Mouse (Mus musculus) forelimb bud, embryonic 11.5 days (tissue): ENCODE measurements at regions not wholly inside any gene's neighbourhood (a gene's known extent, or its start where the extent isn't known, plus 50 kb on each side); places are given as distances from the start of the nearest gene placed in this dataset.

Experiments
- DNase-seq: peaks from one replicate; pipeline ENCODE4 v3.0.0-alpha.2; 2012; ENCODE audit warnings: low read depth, low spot score

GRCm38 (mm10) chr4:69973566-69973965 lies 436.7 kb downstream of the Cdk5rap2 start:
- no peak for DNase-seq

GRCm38 (mm10) chr4:69971721-69972120 lies 438.5 kb downstream of the Cdk5rap2 start:
- DNase-seq: no peak

- DNase-seq: no peak
These were observed 441.8 kb downstream of the Cdk5rap2 start for GRCm38 (mm10) chr4:69968424-69968823.
